Mouse (Mus musculus): Measurements from ENCODE around the gene Rps9.
A peak's percentile ranks its signal among the peaks of the same experiment; 100 is the strongest.

GRCm38 (mm10) chr7:3674507-3675227 is 29.1 kb upstream of the Rps9 start:
- peak; percentile 88 to 96 for TF ChIP-seq CTCF (conservative IDR thresholded peaks at IDR 0.05 in 1 of 2, IDR thresholded peaks at IDR 0.05 in 1 of 2; ENCODE audit: low read depth in 2 of 2, low read length in 2 of 2)
- no peak for TF ChIP-seq POLR2A (IDR thresholded peaks at IDR 0.05; ENCODE audit: low read depth, low read length)
- TF ChIP-seq RCOR1 (conservative IDR thresholded peaks at IDR 0.05; ENCODE audit: low read depth, low read length): no peak
- no peak for TF ChIP-seq ZKSCAN1 (IDR thresholded peaks at IDR 0.05; ENCODE audit: borderline replicate concordance, low read depth, low read length)
- no peak for TF ChIP-seq JUND (conservative IDR thresholded peaks at IDR 0.05; ENCODE audit: low read depth, low read length)
- no peak for TF ChIP-seq ETS1 (conservative IDR thresholded peaks at IDR 0.05; ENCODE audit: low read depth, low read length)
- TF ChIP-seq ZMIZ1 (IDR thresholded peaks at IDR 0.05; ENCODE audit: low read depth, low read length): no peak
- no peak for TF ChIP-seq CHD1 (IDR thresholded peaks at IDR 0.05; ENCODE audit: low read depth, low read length)

Data from CH12.LX (cell line).